Mouse (Mus musculus) heart, adult 18-20 months (tissue): ENCODE results near the gene Tmem184b. TPM values are rescaled to one million over a fixed set of nuclear protein-coding genes. Genes with fewer than 3 reads are reported as not detected.

Source experiments
- DNase-seq, 2 experiments: peaks; one replicate each; pipeline ENCODE4 v3.0.0; 2021 to 2022; ENCODE audit warnings: mixed read lengths in 1 of 2
- long read RNA-seq, 2 experiments: library from polyadenylated mRNA; stranded (forward); transcript quantifications; one replicate each; pipeline ENCODE4 v2.0.0; 2021
- total RNA-seq, 2 experiments: library from RNA; stranded (reverse); gene quantifications; 2 replicates each; pipeline ENCODE4 v1.2.3; 2021

The Tmem184b gene
- total RNA-seq = 10 to 100 TPM; 34.8 to 36.7 TPM
- long read RNA-seq, experiment 1, transcript Tmem184b-201 (9 exons, 3,627 nt) = minor isoform, 9 of 43 reads
- long read RNA-seq, experiment 1, transcript Tmem184b-204 (10 exons, 3,315 nt) = major isoform, 14 of 43 reads
- long read RNA-seq, experiment 1, partial matches to known transcripts = 8 of 43 reads
- long read RNA-seq, experiment 1, other reads (novel, unspliced or antisense) = 12 of 43 reads
- long read RNA-seq, experiment 2, partial matches to known transcripts = 1 of 15 reads
- long read RNA-seq, experiment 2, other reads (novel, unspliced or antisense) = 12 of 15 reads

GRCm38 (mm10) chr15:79402836-79403762 is at the start of gene Tmem184b:
Gene Tmem184b (minus strand): TSS chr15:79403569.
- DNase-seq = peak; percentile 93

GRCm38 (mm10) chr15:79448041-79448440 is 44.7 kb upstream of the Tmem184b start:
- no peak for DNase-seq

GRCm38 (mm10) chr15:79445786-79446654 is 42.7 kb upstream of the Tmem184b start:
- DNase-seq = peak; percentile 48 to 60

GRCm38 (mm10) chr15:79443856-79444410 is 40.6 kb upstream of the Tmem184b start:
- DNase-seq = no peak

- DNase-seq = no peak
Measured at GRCm38 (mm10) chr15:79442961-79443518, 39.7 kb upstream of the Tmem184b start.

- no peak for DNase-seq
Measured at GRCm38 (mm10) chr15:79442257-79442611, 38.9 kb upstream of the Tmem184b start.

GRCm38 (mm10) chr15:79441331-79442256 is 38.2 kb upstream of the Tmem184b start:
- DNase-seq = peak; percentile 90 to 92

GRCm38 (mm10) chr15:79440651-79441330 is 37.4 kb upstream of the Tmem184b start:
- DNase-seq = no peak

GRCm38 (mm10) chr15:79440223-79440622 is 36.9 kb upstream of the Tmem184b start:
- DNase-seq = peak; percentile 81

GRCm38 (mm10) chr15:79439386-79439785 is 36.0 kb upstream of the Tmem184b start:
- no peak for DNase-seq

- DNase-seq = no peak
Measured at GRCm38 (mm10) chr15:79438816-79439215, 35.4 kb upstream of the Tmem184b start.

GRCm38 (mm10) chr15:79438209-79438810 is 34.9 kb upstream of the Tmem184b start:
- DNase-seq = no peak

GRCm38 (mm10) chr15:79437541-79438208 is 34.3 kb upstream of the Tmem184b start:
- no peak for DNase-seq

GRCm38 (mm10) chr15:79436481-79436921 is 33.1 kb upstream of the Tmem184b start:
- DNase-seq = peak; percentile 63 to 71

- DNase-seq = peak; percentile 68 to 69
Measured at GRCm38 (mm10) chr15:79435191-79435671, 31.9 kb upstream of the Tmem184b start.

- DNase-seq = peak; percentile 71 to 80
Measured at GRCm38 (mm10) chr15:79432892-79433291, 29.5 kb upstream of the Tmem184b start.

- no peak for DNase-seq
Measured at GRCm38 (mm10) chr15:79432328-79432727, 29.0 kb upstream of the Tmem184b start.

GRCm38 (mm10) chr15:79431925-79432324 is 28.6 kb upstream of the Tmem184b start:
- peak; percentile 50 to 56 for DNase-seq
